ENCODE assay signal across 17 mouse cellular contexts in the genomic region with DNA sequence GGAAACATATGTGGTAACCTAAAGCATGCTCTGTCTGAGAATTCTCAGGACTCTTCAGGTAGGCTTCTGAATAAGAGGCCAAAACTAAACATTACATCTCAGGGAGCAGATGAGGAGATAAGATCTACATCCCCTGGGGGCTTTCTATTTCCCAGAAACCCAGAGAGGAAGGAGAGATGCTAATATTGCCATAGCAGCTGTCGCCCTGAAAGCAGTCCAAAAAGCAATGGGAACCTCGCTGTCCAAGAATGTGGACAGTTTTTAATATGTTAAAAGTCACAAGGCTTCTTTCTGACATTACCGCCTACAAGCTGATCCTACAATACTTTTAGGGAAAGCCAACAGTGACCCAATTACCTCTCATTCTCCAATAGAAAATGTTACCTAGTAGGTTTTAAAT.
DNase-seq lines count a peak whose midpoint lies in the region.
"Had no signal": no experiment of that assay in that cellular context is flagged by ENCODE, and none has a peak within 500 bp of the region (broad histone marks: within the 10 kb centered on the region; RNA-seq: fewer than 3 reads in every experiment).

No protein-coding gene starts in this region.

- peak; percentile 62 to 67 for DNase-seq in cerebellum, postnatal 10 days
- DNase-seq in cerebellum, adult 8-10 months = no peak
- DNase-seq in heart, adult 8-10 months (ENCODE audit: low spot score) = peak; percentile 9
- no peak for DNase-seq in heart, postnatal 25 days (ENCODE audit: low spot score)
- DNase-seq in kidney, postnatal 4 days = peak; percentile 9 to 26
- DNase-seq in kidney, adult 11 months = no peak
- peak; percentile 40 for DNase-seq in adipocyte (ENCODE audit: low spot score)
- no peak for DNase-seq in layer of hippocampus, postnatal 14 days (ENCODE audit: low spot score in 2 of 2)
- DNase-seq: cerebellum, adult 11-12 months; cerebellum, postnatal 36 days; embryo, embryonic 11 days; heart, postnatal 14 days; layer of hippocampus, postnatal 36 days; lung, adult 18-20 months; lung, postnatal 36 days; midbrain, embryonic 14.5 days; thymus, postnatal 14 days had no signal

- intact Hi-C loops in heart, postnatal 25 days (cut with DNase I) = no loop called here

Comparison
In these comparisons a context has a peak if more than half of its experiments do, and no peak if none do; other contexts are left out.
1. DNase-seq: peak in cerebellum, postnatal 10 days (2 of 2), heart, adult 8-10 months (single experiment), kidney, postnatal 4 days (2 of 2) and adipocyte (single experiment); none in cerebellum, adult 8-10 months (single experiment), heart, postnatal 25 days (single experiment), kidney, adult 11 months (single experiment) and layer of hippocampus, postnatal 14 days (0 of 2).